Mouse (Mus musculus): Measurements from ENCODE around the gene Gm49721. TPM values are rescaled to one million over a fixed set of nuclear protein-coding genes. Genes with fewer than 3 reads are reported as not detected.
"Not testable (repeated sequence)": the region's sequence is repeated elsewhere in the genome, so short reads cannot be mapped to it uniquely, and the experiment has no call there.

Gene Gm49721
- polyA plus RNA-seq, 1 experiment from 2014 or later = 0.35 TPM

- H3K4me3 ChIP-seq (ENCODE audit: low read length); H3K9me3 ChIP-seq (ENCODE audit: control insufficient read depth, low read length); H3K4me2 ChIP-seq (ENCODE audit: low read length); H3K36me3 ChIP-seq (ENCODE audit: control insufficient read depth, insufficient read depth, low read length); H3K27ac ChIP-seq (ENCODE audit: low read depth, low read length); H3K27me3 ChIP-seq (replicated peaks; ENCODE audit: control insufficient read depth, insufficient read depth, low read length); H3K9ac ChIP-seq (ENCODE audit: low read depth, low read length); H3K4me1 ChIP-seq (ENCODE audit: control insufficient read depth, insufficient read depth, low read depth, low read length): not testable (repeated sequence)
- 53% methylated on average over 3 of the region's 17 CpGs for WGBS
- peak; percentile 48; the same call in 1 of the 2 replicates for ATAC-seq
Measured at GRCm38 (mm10) chr17:7033192-7034166, 54.8 kb downstream of the Gm49721 start.

- not testable (repeated sequence) for H3K4me2 ChIP-seq (ENCODE audit: low read length)
- WGBS = 16% methylated on average over 2 of the region's 4 CpGs
Measured at GRCm38 (mm10) chr17:7068997-7069539, 90.4 kb downstream of the Gm49721 start.

GRCm38 (mm10) chr17:7069561-7070240 is 91.0 kb downstream of the Gm49721 start:
- not testable (repeated sequence) for H3K9ac ChIP-seq (ENCODE audit: low read depth, low read length); H3K27ac ChIP-seq (ENCODE audit: low read depth, low read length); H3K9me3 ChIP-seq (ENCODE audit: control insufficient read depth, low read length); H3K36me3 ChIP-seq (ENCODE audit: control insufficient read depth, insufficient read depth, low read length); H3K4me1 ChIP-seq (ENCODE audit: control insufficient read depth, insufficient read depth, low read depth, low read length); H3K27me3 ChIP-seq (replicated peaks; ENCODE audit: control insufficient read depth, insufficient read depth, low read length); H3K4me3 ChIP-seq (ENCODE audit: low read length); ATAC-seq; H3K4me2 ChIP-seq (ENCODE audit: low read length)
- 64% methylated on average over 4 of the region's 7 CpGs for WGBS

More at GRCm38 (mm10) chr17:7068997-7069539, 90.4 kb downstream of the Gm49721 start:
- not testable (repeated sequence) for H3K36me3 ChIP-seq (ENCODE audit: control insufficient read depth, insufficient read depth, low read length); H3K9me3 ChIP-seq (ENCODE audit: control insufficient read depth, low read length); H3K4me3 ChIP-seq (ENCODE audit: low read length); H3K4me1 ChIP-seq (ENCODE audit: control insufficient read depth, insufficient read depth, low read depth, low read length); H3K27me3 ChIP-seq (replicated peaks; ENCODE audit: control insufficient read depth, insufficient read depth, low read length); H3K9ac ChIP-seq (ENCODE audit: low read depth, low read length); H3K27ac ChIP-seq (ENCODE audit: low read depth, low read length); ATAC-seq

- not testable (repeated sequence) for H3K4me3 ChIP-seq (ENCODE audit: low read length); H3K9me3 ChIP-seq (ENCODE audit: control insufficient read depth, low read length); H3K4me2 ChIP-seq (ENCODE audit: low read length); H3K27me3 ChIP-seq (replicated peaks; ENCODE audit: control insufficient read depth, insufficient read depth, low read length); H3K36me3 ChIP-seq (ENCODE audit: control insufficient read depth, insufficient read depth, low read length); H3K4me1 ChIP-seq (ENCODE audit: control insufficient read depth, insufficient read depth, low read depth, low read length); H3K9ac ChIP-seq (ENCODE audit: low read depth, low read length); H3K27ac ChIP-seq (ENCODE audit: low read depth, low read length)
- peak; percentile 78 for ATAC-seq
- 35% methylated on average over 3 of the region's 3 CpGs for WGBS
Measured at GRCm38 (mm10) chr17:7074494-7074893, 95.8 kb downstream of the Gm49721 start.

GRCm38 (mm10) chr17:7075519-7075918 is 96.8 kb downstream of the Gm49721 start:
- not testable (repeated sequence) for H3K4me1 ChIP-seq (ENCODE audit: control insufficient read depth, insufficient read depth, low read depth, low read length); H3K27me3 ChIP-seq (replicated peaks; ENCODE audit: control insufficient read depth, insufficient read depth, low read length); H3K36me3 ChIP-seq (ENCODE audit: control insufficient read depth, insufficient read depth, low read length); H3K27ac ChIP-seq (ENCODE audit: low read depth, low read length); H3K4me3 ChIP-seq (ENCODE audit: low read length); H3K4me2 ChIP-seq (ENCODE audit: low read length); ATAC-seq; H3K9me3 ChIP-seq (ENCODE audit: control insufficient read depth, low read length); H3K9ac ChIP-seq (ENCODE audit: low read depth, low read length)
- WGBS = 92% methylated on average over 5 of the region's 6 CpGs

- H3K9ac ChIP-seq (ENCODE audit: low read depth, low read length); ATAC-seq; H3K27ac ChIP-seq (ENCODE audit: low read depth, low read length); H3K4me1 ChIP-seq (ENCODE audit: control insufficient read depth, insufficient read depth, low read depth, low read length); H3K36me3 ChIP-seq (ENCODE audit: control insufficient read depth, insufficient read depth, low read length); H3K27me3 ChIP-seq (replicated peaks; ENCODE audit: control insufficient read depth, insufficient read depth, low read length); H3K4me2 ChIP-seq (ENCODE audit: low read length); H3K9me3 ChIP-seq (ENCODE audit: control insufficient read depth, low read length); H3K4me3 ChIP-seq (ENCODE audit: low read length): not testable (repeated sequence)
- WGBS = 0% methylated on average over 1 of the region's 4 CpGs
Measured at GRCm38 (mm10) chr17:7079558-7079957, 100.9 kb downstream of the Gm49721 start.

- not testable (repeated sequence) for H3K4me2 ChIP-seq (ENCODE audit: low read length); H3K36me3 ChIP-seq (ENCODE audit: control insufficient read depth, insufficient read depth, low read length); H3K9ac ChIP-seq (ENCODE audit: low read depth, low read length); ATAC-seq; H3K4me1 ChIP-seq (ENCODE audit: control insufficient read depth, insufficient read depth, low read depth, low read length); H3K27ac ChIP-seq (ENCODE audit: low read depth, low read length); H3K4me3 ChIP-seq (ENCODE audit: low read length); H3K9me3 ChIP-seq (ENCODE audit: control insufficient read depth, low read length); H3K27me3 ChIP-seq (replicated peaks; ENCODE audit: control insufficient read depth, insufficient read depth, low read length)
- WGBS = no CpG with 5 or more reads among the region's 5 CpGs
Measured at GRCm38 (mm10) chr17:7084523-7084922, 105.8 kb downstream of the Gm49721 start.

- H3K9me3 ChIP-seq (ENCODE audit: control insufficient read depth, low read length); H3K27ac ChIP-seq (ENCODE audit: low read depth, low read length); ATAC-seq: not testable (repeated sequence)
Measured at GRCm38 (mm10) chr17:7085469-7086168, 106.9 kb downstream of the Gm49721 start.

GRCm38 (mm10) chr17:7086836-7087235 is 108.1 kb downstream of the Gm49721 start:
- not testable (repeated sequence) for H3K27ac ChIP-seq (ENCODE audit: low read depth, low read length); H3K9ac ChIP-seq (ENCODE audit: low read depth, low read length); H3K9me3 ChIP-seq (ENCODE audit: control insufficient read depth, low read length); ATAC-seq; H3K4me2 ChIP-seq (ENCODE audit: low read length); H3K27me3 ChIP-seq (replicated peaks; ENCODE audit: control insufficient read depth, insufficient read depth, low read length); H3K4me3 ChIP-seq (ENCODE audit: low read length); H3K36me3 ChIP-seq (ENCODE audit: control insufficient read depth, insufficient read depth, low read length); H3K4me1 ChIP-seq (ENCODE audit: control insufficient read depth, insufficient read depth, low read depth, low read length)
- WGBS = 80% methylated on average over 6 of the region's 8 CpGs

More at GRCm38 (mm10) chr17:7085469-7086168, 106.9 kb downstream of the Gm49721 start:
- H3K27me3 ChIP-seq (replicated peaks; ENCODE audit: control insufficient read depth, insufficient read depth, low read length); H3K36me3 ChIP-seq (ENCODE audit: control insufficient read depth, insufficient read depth, low read length); H3K4me3 ChIP-seq (ENCODE audit: low read length); H3K9ac ChIP-seq (ENCODE audit: low read depth, low read length); H3K4me2 ChIP-seq (ENCODE audit: low read length); H3K4me1 ChIP-seq (ENCODE audit: control insufficient read depth, insufficient read depth, low read depth, low read length): not testable (repeated sequence)
- WGBS = no CpG with 5 or more reads among the region's 12 CpGs
